Mouse (Mus musculus): ENCODE data around the gene Fgf16. TPM values are rescaled to one million over a fixed set of nuclear protein-coding genes. Genes with fewer than 3 reads are reported as not detected.

Gene Fgf16
- polyA plus RNA-seq (2021; fragmentation: Nextera tagmentation): 0.78 and 1.5 TPM in 2 replicates
- long read RNA-seq, experiment 1: 0 reads
- long read RNA-seq, experiment 2, partial matches to known transcripts: 0 of 2 reads
- long read RNA-seq, experiment 2, other reads (novel, unspliced or antisense): 0 of 2 reads

GRCm38 (mm10) chrX:105764162-105765004 lies at the start of gene Fgf16:
Gene Fgf16, plus strand, starts transcription at chrX:105764279.

Other genes starting within 250 kb of the Fgf16 start
- gene Atrx, start 165.1 kb downstream of the Fgf16 start, polyA plus RNA-seq (2021; fragmentation: Nextera tagmentation): 69.8 and 76.0 TPM in 2 replicates
- 8.3 and 10.5 TPM in 2 replicates for gene Magt1, start 247.6 kb downstream of the Fgf16 start, polyA plus RNA-seq (2021; fragmentation: Nextera tagmentation)

All from layer of hippocampus, adult 6 months (tissue).